Mouse (Mus musculus) intestine, embryonic 15.5 days (tissue): ENCODE results near the gene Pde6h. TPM values are rescaled to one million over a fixed set of nuclear protein-coding genes. Genes with fewer than 3 reads are reported as not detected.

ENCODE experiments used
- polyA plus RNA-seq: library from polyadenylated mRNA; unstranded; fragments of >200 nt; fragmentation: Nextera tagmentation; extraction: Ambion mirVana; gene quantifications from 2 replicates; pipeline ENCODE4 v1.2.1, GENCODE M21; 2015

Gene Pde6h
- polyA plus RNA-seq, 1 experiment from 2014 or later = not detected

Other genes starting within 250 kb of the Pde6h start
- gene Gucy2c, start 142.1 kb upstream of the Pde6h start, polyA plus RNA-seq = 72.4 and 75.1 TPM in 2 replicates
- 0.40 and 0.49 TPM in 2 replicates for gene Hist4h4, start 119.4 kb upstream of the Pde6h start, polyA plus RNA-seq
- gene H2afj, start 115.6 kb upstream of the Pde6h start, polyA plus RNA-seq = 199 and 202 TPM in 2 replicates
- gene BC049715, start 96.2 kb upstream of the Pde6h start, polyA plus RNA-seq = 0.82 and 1.3 TPM in 2 replicates
- 85.1 and 92.7 TPM in 2 replicates for gene Wbp11, start 95.6 kb upstream of the Pde6h start, polyA plus RNA-seq
- gene Smco3, start 88.4 kb upstream of the Pde6h start, polyA plus RNA-seq = 2.3 and 3.4 TPM in 2 replicates
- 4.2 and 4.8 TPM in 2 replicates for gene Art4, start 66.1 kb upstream of the Pde6h start, polyA plus RNA-seq
- 121 and 122 TPM in 2 replicates for gene Mgp, start 48.0 kb upstream of the Pde6h start, polyA plus RNA-seq
- gene Erp27, start 1.7 kb upstream of the Pde6h start, polyA plus RNA-seq = 14.6 and 37.0 TPM in 2 replicates
- 44.5 and 47.8 TPM in 2 replicates for gene Arhgdib, start 18.1 kb downstream of the Pde6h start, polyA plus RNA-seq
- 19.6 and 22.7 TPM in 2 replicates for gene Rerg, start 246.7 kb downstream of the Pde6h start, polyA plus RNA-seq